Mouse (Mus musculus) retina, embryonic 14.5 days (tissue): ENCODE measurements around the gene Capn13.
"Not testable (repeated sequence)": the region's sequence is repeated elsewhere in the genome, so short reads cannot be mapped to it uniquely, and the experiment has no call there.

Experiments used
- DNase-seq: peaks from one replicate; pipeline ENCODE4 v3.0.0-alpha.2; 2015; ENCODE audit warnings: low spot score

Capn13 gene

DNA sequence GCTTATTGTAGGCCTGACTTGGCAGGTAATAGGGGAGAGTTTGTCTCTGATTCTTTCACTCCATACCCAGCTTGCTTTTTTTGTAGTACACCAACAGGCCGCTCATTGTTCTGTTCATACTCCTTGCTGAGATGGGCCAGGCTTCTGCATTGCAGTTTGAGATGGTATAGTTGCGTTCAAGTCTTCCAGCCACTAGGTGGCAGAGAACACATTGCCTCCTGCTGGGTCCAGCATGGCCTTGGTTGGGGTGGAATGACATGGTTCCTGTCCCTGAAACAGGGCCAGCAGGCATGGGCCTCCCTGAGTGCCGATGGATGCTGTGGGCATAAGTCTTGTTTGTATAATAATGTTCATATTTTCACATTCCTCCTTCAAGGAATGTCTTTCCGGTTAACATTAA is 122.9 kb downstream of the Capn13 start:
- no peak for DNase-seq

DNA sequence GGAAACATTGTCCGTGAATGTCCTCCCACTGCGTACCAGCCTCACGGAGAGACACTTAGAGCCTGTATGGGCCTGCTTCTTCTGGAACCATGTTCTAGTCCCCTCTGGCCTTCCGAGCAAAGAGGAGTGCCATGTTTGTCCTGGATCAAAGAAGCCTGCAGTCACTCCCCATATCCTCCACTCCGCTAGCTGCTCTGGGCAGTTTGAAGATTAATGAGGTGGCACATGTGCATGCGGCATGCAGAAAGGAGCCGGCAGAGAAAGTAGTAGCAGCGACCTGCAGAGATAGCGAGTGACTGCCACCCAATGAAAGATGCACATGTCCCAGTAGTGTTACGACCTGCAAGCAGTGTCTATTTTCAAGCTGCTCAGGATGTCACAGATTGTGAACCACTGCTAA is 125.6 kb downstream of the Capn13 start:
- DNase-seq: no peak

DNA sequence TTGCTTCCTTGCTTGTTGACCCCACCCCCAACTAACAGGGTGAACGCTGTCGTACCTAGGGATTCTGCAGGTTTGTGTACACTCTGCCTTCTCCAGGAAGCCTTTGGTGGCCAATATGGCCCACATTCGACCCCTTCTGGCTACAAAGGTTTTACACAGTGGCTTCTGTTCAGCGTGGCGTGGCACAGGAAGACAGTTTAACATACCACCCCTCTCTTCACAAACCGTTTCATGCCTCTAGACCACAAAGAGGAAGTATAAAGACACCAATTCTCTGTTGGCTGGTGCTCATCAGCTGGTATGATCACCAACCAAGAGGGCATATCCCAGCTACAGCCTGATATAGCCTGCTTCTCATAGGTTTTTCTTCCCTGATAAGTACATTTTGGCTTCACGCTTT is 126.9 kb downstream of the Capn13 start:
- no peak for DNase-seq

DNA sequence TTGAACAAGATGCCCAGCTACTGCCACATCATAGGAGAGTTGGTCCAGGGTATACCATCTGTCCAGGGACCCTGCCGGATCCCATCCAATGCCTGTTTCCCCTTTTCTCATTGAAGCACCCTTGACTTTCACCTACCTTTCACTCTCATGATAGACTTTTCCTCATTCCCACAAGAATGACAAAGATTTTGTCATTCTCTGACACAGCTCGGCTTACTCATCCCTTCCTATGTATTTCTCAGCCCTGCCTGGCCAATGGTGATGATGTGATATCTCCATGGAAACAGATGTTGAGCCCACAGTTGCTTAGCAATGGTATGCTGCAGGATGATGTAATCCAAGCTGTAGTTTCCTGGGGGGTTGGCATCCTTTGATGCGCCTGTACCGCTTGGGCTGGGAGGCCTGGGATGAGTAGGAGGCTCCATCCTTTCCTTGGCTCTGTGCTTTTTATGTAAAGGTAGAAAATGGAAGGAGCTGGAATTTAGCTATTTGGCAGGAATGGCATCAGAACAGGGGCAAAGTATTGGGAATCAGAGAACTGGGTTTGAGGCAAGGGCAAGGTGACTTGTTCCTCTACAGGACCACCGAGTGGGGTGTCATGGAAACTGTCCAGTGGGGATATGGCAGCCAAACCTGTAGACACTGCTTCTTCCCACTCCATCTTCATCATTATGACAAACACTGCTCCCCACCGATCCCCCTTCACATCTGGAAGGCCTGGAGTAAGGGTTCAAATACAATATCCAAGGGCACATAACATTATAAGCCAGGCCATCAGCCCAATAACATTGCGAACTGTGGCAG is 128.7 kb downstream of the Capn13 start:
- no peak for DNase-seq

DNA sequence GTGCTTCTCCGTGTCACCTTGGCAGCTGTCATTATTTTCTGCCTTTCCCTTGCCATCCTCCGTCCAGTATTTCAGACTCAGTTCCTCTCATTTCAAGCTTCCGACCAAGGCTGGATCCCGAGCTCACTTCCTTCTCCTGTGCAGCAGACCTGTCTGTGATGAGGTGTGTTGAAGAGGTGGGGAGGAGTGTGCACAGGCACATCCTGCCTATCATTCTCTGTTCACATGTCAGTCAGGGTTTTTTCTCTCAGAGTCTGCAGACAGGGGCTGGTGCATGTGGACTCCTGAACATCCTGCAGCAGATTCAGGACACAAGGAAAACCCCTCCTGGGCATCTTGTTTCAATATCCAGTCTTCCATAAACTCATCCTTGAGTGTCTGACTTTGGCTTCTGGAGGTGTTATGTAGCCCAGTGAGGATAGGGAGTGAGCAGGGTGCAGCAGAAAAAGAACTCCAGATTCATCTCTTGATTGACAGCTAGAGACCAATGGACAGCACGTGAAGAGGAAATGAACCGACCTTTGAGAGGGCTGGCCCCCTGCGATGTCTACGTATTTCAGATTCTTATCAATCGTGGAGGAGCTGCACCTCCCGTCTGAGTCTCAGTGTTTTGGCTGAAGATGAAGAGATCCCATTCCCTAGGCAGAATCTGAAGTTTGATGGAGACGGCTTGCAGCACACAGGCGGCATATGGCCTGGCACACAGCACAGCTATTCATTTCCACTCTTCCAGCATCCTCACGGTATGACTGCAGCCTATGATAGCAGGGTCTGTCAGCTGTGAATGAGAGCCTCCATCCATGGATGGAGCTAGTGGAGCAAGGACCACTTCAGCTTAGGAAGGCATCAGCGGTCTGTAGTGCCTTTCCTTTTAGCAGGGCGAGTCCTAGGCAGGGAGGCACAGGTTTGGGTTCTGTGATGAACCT is 129.5 kb downstream of the Capn13 start:
- DNase-seq: no peak

DNA sequence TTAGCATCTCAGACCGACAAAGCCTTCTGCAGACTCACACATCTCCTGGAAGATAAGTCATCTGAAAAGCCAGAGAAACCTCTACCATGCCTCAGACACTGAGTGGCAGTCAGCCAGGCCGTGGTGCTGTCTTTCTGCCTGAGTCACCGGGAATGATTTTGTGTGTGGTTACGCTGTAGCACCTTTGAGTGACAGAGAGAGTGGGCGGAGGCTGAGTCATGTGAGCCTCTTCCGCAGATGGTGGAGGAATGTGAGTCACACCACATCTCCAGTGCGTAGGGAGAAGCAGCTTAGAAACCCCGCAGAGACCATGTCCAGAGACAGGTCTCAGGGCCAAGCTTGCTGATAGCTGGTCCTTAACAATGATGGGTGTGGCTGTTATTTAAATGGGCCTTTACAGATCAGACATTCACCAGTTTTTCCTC is 137.6 kb downstream of the Capn13 start:
- DNase-seq: no peak

DNA sequence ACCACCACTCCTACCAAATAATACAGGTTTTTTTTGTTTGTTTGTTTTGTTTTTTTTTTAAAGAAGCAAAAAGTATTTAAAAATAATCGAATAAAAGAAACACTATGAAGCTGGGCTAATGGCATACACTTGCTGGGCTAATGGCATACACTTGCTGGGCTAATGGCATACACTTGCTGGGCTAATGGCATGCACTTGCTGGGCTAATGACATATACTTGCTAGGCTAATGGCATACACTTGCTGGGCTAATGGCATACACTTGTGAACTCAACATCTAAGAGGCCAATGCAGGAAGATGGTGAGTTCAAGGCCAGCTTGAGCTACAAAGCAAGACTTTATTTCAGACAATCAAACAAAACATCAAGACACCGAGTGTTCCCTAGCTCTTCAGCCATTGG is 138.1 kb downstream of the Capn13 start:
- DNase-seq: no peak

DNA sequence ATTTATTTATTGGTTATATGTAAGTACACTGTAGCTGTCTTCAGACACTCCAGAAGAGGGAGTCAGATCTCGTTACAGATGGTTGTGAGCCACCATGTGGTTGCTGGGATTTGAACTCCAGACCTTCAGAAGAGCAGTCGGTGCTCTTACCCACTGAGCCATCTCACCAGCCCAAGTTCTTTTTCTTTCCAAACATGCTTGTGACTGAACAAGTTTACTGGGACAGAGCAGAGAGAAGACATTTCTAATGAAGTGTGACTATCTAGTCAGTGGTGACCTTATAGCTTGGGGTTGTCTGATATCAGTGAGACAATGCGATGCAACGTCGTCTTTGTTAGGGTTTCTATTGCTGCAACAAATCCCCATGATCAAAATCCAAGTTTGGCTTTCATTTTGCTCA is 141.4 kb downstream of the Capn13 start:
- DNase-seq: not testable (repeated sequence)

DNA sequence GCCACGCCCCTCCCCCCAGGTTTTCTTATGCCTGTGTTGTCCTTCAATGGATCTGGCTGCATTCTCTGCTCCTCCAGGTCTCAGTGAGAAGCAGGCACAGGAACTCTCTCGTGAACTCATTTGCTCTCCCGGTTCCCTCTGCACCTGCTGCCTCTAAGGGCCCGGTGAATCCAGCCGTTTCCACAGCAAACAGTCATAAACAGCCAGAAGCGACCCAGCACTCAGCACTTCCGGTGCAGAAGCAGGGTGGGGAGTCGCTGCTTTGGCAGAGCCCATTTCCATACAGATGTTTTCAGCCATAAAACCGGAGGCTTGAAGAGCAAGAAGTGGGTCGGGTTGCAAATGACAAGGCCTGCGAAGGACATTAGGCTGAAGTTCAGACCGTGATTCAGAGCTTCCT is 142.0 kb downstream of the Capn13 start:
- no peak for DNase-seq
